Mouse (Mus musculus) urinary bladder, postnatal 4 days (tissue): Measurements from ENCODE around the gene Mrpl58.

Source experiments
- DNase-seq, 2 experiments: peaks; one replicate each; pipeline ENCODE4 v3.0.0; 2021 to 2022; ENCODE audit warnings: low spot score in 2 of 2

The Mrpl58 gene

GRCm38 (mm10) chr11:115403338-115404124 lies at the start of gene Mrpl58:
Gene Mrpl58 (plus strand): TSS chr11:115403752.
- DNase-seq = peak; percentile 80 to 86

GRCm38 (mm10) chr11:115354183-115354582 lies 49.4 kb upstream of the Mrpl58 start:
- no peak for DNase-seq

GRCm38 (mm10) chr11:115358468-115358867 lies 45.1 kb upstream of the Mrpl58 start:
- DNase-seq = peak in 1 of 2 experiments; percentile 75

- DNase-seq = no peak
Measured at GRCm38 (mm10) chr11:115359293-115359692, 44.3 kb upstream of the Mrpl58 start.

GRCm38 (mm10) chr11:115359726-115360125 lies 43.8 kb upstream of the Mrpl58 start:
- DNase-seq = no peak

- no peak for DNase-seq
Measured at GRCm38 (mm10) chr11:115364136-115364535, 39.4 kb upstream of the Mrpl58 start.

- DNase-seq = no peak
Measured at GRCm38 (mm10) chr11:115366039-115366705, 37.4 kb upstream of the Mrpl58 start.

GRCm38 (mm10) chr11:115366706-115367394 lies 36.7 kb upstream of the Mrpl58 start:
- DNase-seq = no peak

GRCm38 (mm10) chr11:115367395-115367944 lies 36.1 kb upstream of the Mrpl58 start, which contains the start of gene Hid1:
Gene Hid1 (minus strand): TSS chr11:115367756.
- peak; percentile 66 to 74 for DNase-seq

GRCm38 (mm10) chr11:115370368-115370767 lies 33.2 kb upstream of the Mrpl58 start:
- no peak for DNase-seq

GRCm38 (mm10) chr11:115371354-115371753 lies 32.2 kb upstream of the Mrpl58 start:
- DNase-seq = no peak

- DNase-seq = no peak
Measured at GRCm38 (mm10) chr11:115372015-115372414, 31.5 kb upstream of the Mrpl58 start.

GRCm38 (mm10) chr11:115372737-115373136 lies 30.8 kb upstream of the Mrpl58 start:
- DNase-seq = no peak

- peak; percentile 44 to 75 for DNase-seq
Measured at GRCm38 (mm10) chr11:115373805-115374694, 29.5 kb upstream of the Mrpl58 start.

GRCm38 (mm10) chr11:115374695-115375425 lies 28.7 kb upstream of the Mrpl58 start:
- no peak for DNase-seq

- no peak for DNase-seq
Measured at GRCm38 (mm10) chr11:115376722-115377121, 26.8 kb upstream of the Mrpl58 start.

GRCm38 (mm10) chr11:115377254-115377653 lies 26.3 kb upstream of the Mrpl58 start:
- no peak for DNase-seq

- no peak for DNase-seq
Measured at GRCm38 (mm10) chr11:115377854-115378253, 25.7 kb upstream of the Mrpl58 start.

GRCm38 (mm10) chr11:115381276-115381675 lies 22.3 kb upstream of the Mrpl58 start:
- DNase-seq = no peak
